Mouse (Mus musculus) heart, embryonic 12.5 days (tissue): ENCODE results near the gene Ppm1l. TPM values are rescaled to one million over a fixed set of nuclear protein-coding genes. Genes with fewer than 3 reads are reported as not detected.

Experiments used
- ATAC-seq: fragments of 200-750 bp; cut with Nextera tagmentation; 2 replicates; pipeline ENCODE4 v1.8.0; 2017; ENCODE audit warnings: moderate TSS enrichment, moderate library complexity; ENCODE audit not compliant: insufficient number of reproducible peaks, low FRiP score
- H3K27ac ChIP-seq: fragments of 300-500 bp; sonication (generic); 2 replicates; pipeline ENCODE4 v1.5.1; 2016; ENCODE audit warnings: mild to moderate bottlenecking, moderate library complexity; ENCODE audit not compliant: poor library complexity, severe bottlenecking
- H3K27me3 ChIP-seq: fragments of 300-500 bp; sonication (generic); replicated peaks from 2 replicates; pipeline ENCODE4 v1.6.1; 2016; ENCODE audit warnings: mild to moderate bottlenecking, moderate library complexity
- H3K36me3 ChIP-seq: fragments of 300-500 bp; sonication (generic); 2 replicates; pipeline ENCODE4 v1.6.1; 2016; ENCODE audit warnings: mild to moderate bottlenecking, moderate library complexity
- H3K4me1 ChIP-seq: fragments of 300-500 bp; sonication (generic); replicated peaks from 2 replicates; pipeline ENCODE4 v1.6.1; 2016; ENCODE audit warnings: mild to moderate bottlenecking
- H3K4me2 ChIP-seq: fragments of 300-500 bp; sonication (generic); 2 replicates; pipeline ENCODE4 v1.6.1; 2016; ENCODE audit warnings: mild to moderate bottlenecking, moderate library complexity
- H3K4me3 ChIP-seq: fragments of 300-500 bp; sonication (generic); 2 replicates; pipeline ENCODE4 v1.5.1; 2016; ENCODE audit warnings: mild to moderate bottlenecking
- H3K9ac ChIP-seq: fragments of 300-500 bp; sonication (generic); 2 replicates; pipeline ENCODE4 v1.6.1; 2016; ENCODE audit warnings: mild to moderate bottlenecking, moderate library complexity
- H3K9me3 ChIP-seq: fragments of 300-500 bp; sonication (generic); replicated peaks from 2 replicates; pipeline ENCODE4 v1.6.1; 2016; ENCODE audit warnings: mild to moderate bottlenecking, moderate library complexity
- WGBS: fragments of 180-500 bp; shearing (Covaris S2); methylation state at CpG from one replicate; pipeline ENCODE4 v1.1.7; 2016; 5-methylcytosine and 5-hydroxymethylcytosine counted together
- polyA plus RNA-seq: library from polyadenylated mRNA; unstranded; fragments of >200 nt; fragmentation: Nextera tagmentation; extraction: Ambion mirVana; gene quantifications from 2 replicates; pipeline ENCODE4 v1.2.1, GENCODE M21; 2016

Gene Ppm1l
- polyA plus RNA-seq, 1 experiment from 2014 or later, result 11.8 TPM

GRCm38 (mm10) chr3:69356078-69356665 lies 39.5 kb downstream of the Ppm1l start:
- no peak for ATAC-seq
- Histone ChIP-seq H3K27me3 (no peaks in the 10 kb centered on the region), H3K9me3 (no peaks in the 10 kb centered on the region), H3K9ac (no peak overlapping the region), H3K27ac (no peak overlapping the region), H3K4me1 (peaks cover 22% of the 10 kb centered on the region), H3K4me2 (no peak overlapping the region), H3K4me3 (no peak overlapping the region), H3K36me3 (no peaks in the 10 kb centered on the region)
- 77% methylated on average over 7 of the region's 7 CpGs for WGBS

- peaks cover 17% of the 10 kb centered on the region for H3K4me1 ChIP-seq
- no peak overlapping the region for H3K27ac ChIP-seq
- H3K27me3 ChIP-seq, result no peaks in the 10 kb centered on the region
- no peaks in the 10 kb centered on the region for H3K9me3 ChIP-seq
- no peaks in the 10 kb centered on the region for H3K36me3 ChIP-seq
- no peak overlapping the region for H3K4me2 ChIP-seq
- 77% methylated on average over 5 of the region's 5 CpGs for WGBS
- H3K9ac ChIP-seq, result no peak overlapping the region
- no peak overlapping the region for H3K4me3 ChIP-seq
- no peak for ATAC-seq
Measured at GRCm38 (mm10) chr3:69356781-69357180, 40.1 kb downstream of the Ppm1l start.

- no peak for ATAC-seq
- Histone ChIP-seq H3K9me3 (no peaks in the 10 kb centered on the region), H3K4me1 (peaks cover 14% of the 10 kb centered on the region), H3K36me3 (no peaks in the 10 kb centered on the region), H3K9ac (no peak overlapping the region), H3K4me3 (no peak overlapping the region), H3K27me3 (no peaks in the 10 kb centered on the region), H3K27ac (no peak overlapping the region), H3K4me2 (no peak overlapping the region)
- WGBS, result 88% methylated on average over 12 of the region's 12 CpGs
Measured at GRCm38 (mm10) chr3:69357897-69358619, 41.4 kb downstream of the Ppm1l start.

GRCm38 (mm10) chr3:69358620-69358964 lies 41.9 kb downstream of the Ppm1l start:
- no peak overlapping the region for H3K27ac ChIP-seq
- whole genome bisulfite sequencing, result 94% methylated on average over 8 of the region's 8 CpGs
- ATAC-seq, result no peak

GRCm38 (mm10) chr3:69360263-69360895 lies 43.7 kb downstream of the Ppm1l start:
- H3K27ac ChIP-seq, result no peak overlapping the region
- H3K9me3 ChIP-seq, result no peaks in the 10 kb centered on the region
- ATAC-seq, result no peak
- H3K4me2 ChIP-seq, result no peak overlapping the region
- no peaks in the 10 kb centered on the region for H3K27me3 ChIP-seq
- H3K4me1 ChIP-seq, result peaks cover 6% of the 10 kb centered on the region
- H3K9ac ChIP-seq, result no peak overlapping the region
- no peak overlapping the region for H3K4me3 ChIP-seq
- H3K36me3 ChIP-seq, result no peaks in the 10 kb centered on the region
- WGBS, result 79% methylated on average over 4 of the region's 4 CpGs

More at GRCm38 (mm10) chr3:69358620-69358964, 41.9 kb downstream of the Ppm1l start:
- Histone ChIP-seq H3K4me3 (no peak overlapping the region), H3K9me3 (no peaks in the 10 kb centered on the region), H3K4me1 (peaks cover 11% of the 10 kb centered on the region), H3K27me3 (no peaks in the 10 kb centered on the region), H3K9ac (no peak overlapping the region), H3K36me3 (no peaks in the 10 kb centered on the region), H3K4me2 (no peak overlapping the region)

GRCm38 (mm10) chr3:69361487-69362349 lies 45.1 kb downstream of the Ppm1l start:
- H3K4me1 ChIP-seq, result peaks cover 6% of the 10 kb centered on the region
- H3K4me3 ChIP-seq, result no peak overlapping the region
- no peak overlapping the region for H3K4me2 ChIP-seq
- 84% methylated on average over 10 of the region's 13 CpGs for WGBS
- ATAC-seq, result no peak
- H3K9ac ChIP-seq, result no peak overlapping the region
- H3K36me3 ChIP-seq, result no peaks in the 10 kb centered on the region
- H3K27me3 ChIP-seq, result no peaks in the 10 kb centered on the region
- no peak overlapping the region for H3K27ac ChIP-seq
- no peaks in the 10 kb centered on the region for H3K9me3 ChIP-seq

- Histone ChIP-seq H3K36me3 (no peaks in the 10 kb centered on the region), H3K4me1 (peaks cover 6% of the 10 kb centered on the region), H3K27ac (0 out of 2 replicates have a peak overlapping the region, but pooled peaks have one; percentile 18), H3K4me2 (no peak overlapping the region), H3K9me3 (no peaks in the 10 kb centered on the region), H3K9ac (no peak overlapping the region), H3K4me3 (no peak overlapping the region), H3K27me3 (no peaks in the 10 kb centered on the region)
- no peak for ATAC-seq
- WGBS, result 63% methylated on average over 5 of the region's 5 CpGs
Measured at GRCm38 (mm10) chr3:69362350-69362790, 45.7 kb downstream of the Ppm1l start.

- Histone ChIP-seq H3K4me2 (no peak overlapping the region), H3K27ac (no peak overlapping the region), H3K4me1 (peaks cover 6% of the 10 kb centered on the region), H3K27me3 (no peaks in the 10 kb centered on the region), H3K4me3 (no peak overlapping the region), H3K9ac (no peak overlapping the region), H3K9me3 (no peaks in the 10 kb centered on the region), H3K36me3 (no peaks in the 10 kb centered on the region)
- no peak for ATAC-seq
- 57% methylated on average over 4 of the region's 4 CpGs for WGBS
Measured at GRCm38 (mm10) chr3:69362906-69363305, 46.2 kb downstream of the Ppm1l start.

GRCm38 (mm10) chr3:69364151-69364550 lies 47.5 kb downstream of the Ppm1l start:
- WGBS, result 84% methylated on average over 6 of the region's 6 CpGs
- ATAC-seq, result no peak
- peaks cover 6% of the 10 kb centered on the region for H3K4me1 ChIP-seq
- no peaks in the 10 kb centered on the region for H3K36me3 ChIP-seq
- H3K9me3 ChIP-seq, result no peaks in the 10 kb centered on the region
- no peaks in the 10 kb centered on the region for H3K27me3 ChIP-seq
- H3K4me3 ChIP-seq, result no peak overlapping the region
- no peak overlapping the region for H3K4me2 ChIP-seq
- H3K9ac ChIP-seq, result no peak overlapping the region
- no peak overlapping the region for H3K27ac ChIP-seq

GRCm38 (mm10) chr3:69367916-69368315 lies 51.3 kb downstream of the Ppm1l start:
- ATAC-seq, result no peak
- Histone ChIP-seq H3K9ac (no peak overlapping the region), H3K4me2 (no peak overlapping the region), H3K4me1 (no peaks in the 10 kb centered on the region), H3K27ac (no peak overlapping the region), H3K27me3 (no peaks in the 10 kb centered on the region), H3K36me3 (no peaks in the 10 kb centered on the region), H3K4me3 (no peak overlapping the region), H3K9me3 (no peaks in the 10 kb centered on the region)
- 84% methylated on average over 9 of the region's 9 CpGs for WGBS

- H3K27me3 ChIP-seq, result no peaks in the 10 kb centered on the region
- no peak overlapping the region for H3K4me3 ChIP-seq
- no peaks in the 10 kb centered on the region for H3K4me1 ChIP-seq
- ATAC-seq, result no peak
- H3K9me3 ChIP-seq, result no peaks in the 10 kb centered on the region
- H3K4me2 ChIP-seq, result no peak overlapping the region
- H3K36me3 ChIP-seq, result no peaks in the 10 kb centered on the region
- no peak overlapping the region for H3K27ac ChIP-seq
- 72% methylated on average over 3 of the region's 3 CpGs for WGBS
- no peak overlapping the region for H3K9ac ChIP-seq
Measured at GRCm38 (mm10) chr3:69372731-69373130, 56.1 kb downstream of the Ppm1l start.
